Mouse (Mus musculus): ENCODE data around the gene Hba-a1.
"Not testable (repeated sequence)": the region's sequence is repeated elsewhere in the genome, so short reads cannot be mapped to it uniquely, and the experiment has no call there.

Gene Hba-a1

DNA sequence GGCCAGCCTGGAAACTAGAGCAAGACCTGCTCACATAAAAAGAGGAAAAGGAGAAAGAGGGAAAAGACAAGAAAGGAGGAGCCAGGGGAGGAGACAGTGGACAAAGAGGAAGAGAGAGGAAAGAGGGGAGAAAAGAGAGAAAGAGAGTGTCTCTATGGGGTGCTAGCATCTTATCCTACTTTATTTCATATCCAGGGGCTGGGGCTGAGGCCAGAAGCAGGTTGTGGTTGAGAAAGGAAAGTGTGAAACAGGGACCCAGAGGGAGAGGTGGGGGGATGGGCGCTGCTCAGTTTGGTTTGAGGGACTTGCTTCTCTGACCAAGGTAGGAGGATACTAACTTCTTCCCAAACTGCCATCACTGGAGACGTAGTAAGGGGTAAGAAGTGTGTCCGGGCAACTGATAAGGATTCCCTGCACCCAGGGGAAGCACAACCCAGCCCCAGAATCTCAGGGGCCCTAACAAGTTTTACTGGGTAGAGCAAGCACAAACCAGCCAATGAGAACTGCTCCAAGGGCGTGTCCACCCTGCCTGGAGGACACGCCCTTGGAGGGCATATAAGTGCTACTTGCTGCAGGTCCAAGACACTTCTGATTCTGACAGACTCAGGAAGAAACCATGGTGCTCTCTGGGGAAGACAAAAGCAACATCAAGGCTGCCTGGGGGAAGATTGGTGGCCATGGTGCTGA lies at the start of gene Hba-a1:
TSS of gene Hba-a1 (plus strand) at position 421 of the 687 bp plus-strand sequence.
- not testable (repeated sequence) for DNase-seq (ENCODE audit: low read depth in 2 of 2, low spot score in 2 of 2)

DNA sequence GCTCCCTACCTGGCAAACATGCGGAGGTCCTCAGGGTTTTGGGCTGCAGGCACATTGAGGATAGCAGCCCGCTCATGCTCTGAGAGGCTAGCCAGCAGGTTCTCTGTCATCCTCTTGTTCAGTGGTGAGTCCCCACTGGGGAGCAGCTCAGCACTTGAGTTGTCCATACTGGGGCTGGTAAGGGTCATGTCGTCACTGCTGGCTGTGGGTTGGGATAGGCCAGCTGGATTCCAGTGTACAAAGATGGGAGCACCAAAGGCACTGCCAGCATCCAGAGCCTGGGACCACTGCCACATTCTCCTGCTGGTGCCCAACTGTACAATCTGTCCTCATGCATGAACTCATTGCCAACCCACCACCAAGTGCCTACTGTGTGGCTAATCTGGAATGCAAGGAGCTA lies 49.4 kb upstream of the Hba-a1 start:
- DNase-seq (ENCODE audit: low read depth in 2 of 2, low spot score in 2 of 2) = no peak

DNA sequence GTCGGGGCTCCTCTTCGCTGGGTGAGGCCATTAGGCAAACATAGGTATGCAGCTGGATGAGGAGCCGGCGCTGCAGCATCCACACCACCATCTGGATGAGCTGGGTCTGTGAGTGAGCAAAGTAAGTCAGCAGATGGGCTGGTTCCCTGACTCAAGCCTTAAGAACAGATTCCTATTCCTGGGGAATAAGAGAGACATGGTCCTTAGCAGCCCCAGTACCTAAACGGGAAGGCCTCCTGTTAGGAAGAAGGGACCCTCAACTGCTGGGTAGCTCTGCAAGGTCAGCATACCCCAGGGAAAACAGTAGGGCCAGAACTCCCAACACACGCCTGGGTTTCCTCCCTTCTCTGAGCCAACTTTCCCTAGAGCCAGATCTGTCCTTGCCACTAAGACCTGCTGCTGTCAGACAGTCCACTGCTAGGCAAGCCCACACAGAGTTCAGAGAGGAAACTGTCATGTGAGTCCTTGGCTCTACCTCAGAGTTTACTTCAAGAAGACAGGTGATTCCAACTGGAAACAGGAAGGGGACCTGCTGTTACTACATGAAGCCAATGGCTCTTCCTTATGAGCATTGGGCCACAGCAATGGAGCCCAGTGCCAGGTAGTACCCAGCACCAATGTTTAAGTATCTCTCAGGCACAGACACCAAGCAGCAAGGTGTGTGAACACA lies 48.4 kb upstream of the Hba-a1 start:
- no peak for DNase-seq (ENCODE audit: low read depth in 2 of 2, low spot score in 2 of 2)

DNA sequence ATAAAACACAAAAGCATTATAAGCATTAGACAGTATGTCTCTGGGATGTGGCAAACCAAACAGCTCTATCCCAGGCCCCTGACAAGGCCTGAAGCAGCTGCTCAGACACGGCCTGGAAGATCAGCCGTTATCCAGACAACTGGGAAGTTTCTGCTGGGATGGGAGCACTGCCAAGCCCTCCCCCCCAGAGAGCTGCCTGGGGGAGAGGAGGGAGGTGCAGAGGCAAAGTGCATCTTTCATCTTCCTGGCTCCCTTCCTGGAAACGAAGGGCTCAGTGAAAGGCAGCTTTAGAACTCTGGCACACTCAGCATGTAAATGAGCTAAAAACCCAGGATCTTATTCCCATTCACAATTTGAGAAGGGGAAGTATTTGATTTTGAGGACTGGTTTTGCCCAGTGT lies 47.7 kb upstream of the Hba-a1 start:
- no peak for DNase-seq (ENCODE audit: low read depth in 2 of 2, low spot score in 2 of 2)

DNA sequence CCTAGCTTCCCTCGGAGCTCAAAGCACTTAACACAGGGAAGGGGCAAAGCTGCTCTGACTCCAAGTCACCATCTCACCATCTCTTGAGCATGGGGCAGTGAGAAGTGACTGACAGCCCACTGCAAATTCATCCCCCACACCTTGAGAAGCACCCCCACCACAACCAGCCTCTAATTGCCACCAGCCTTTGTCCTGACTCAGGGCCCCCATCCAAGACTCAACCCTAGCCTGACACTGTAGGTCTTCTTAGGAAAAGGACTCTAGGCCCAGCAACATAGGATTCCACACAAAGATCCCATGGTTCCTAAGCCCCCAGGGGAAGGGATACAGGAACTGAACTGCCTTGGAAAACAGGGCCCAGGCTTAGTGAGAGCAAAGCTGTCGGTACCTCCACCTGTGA lies 47.2 kb upstream of the Hba-a1 start:
- no peak for DNase-seq (ENCODE audit: low read depth in 2 of 2, low spot score in 2 of 2)

DNA sequence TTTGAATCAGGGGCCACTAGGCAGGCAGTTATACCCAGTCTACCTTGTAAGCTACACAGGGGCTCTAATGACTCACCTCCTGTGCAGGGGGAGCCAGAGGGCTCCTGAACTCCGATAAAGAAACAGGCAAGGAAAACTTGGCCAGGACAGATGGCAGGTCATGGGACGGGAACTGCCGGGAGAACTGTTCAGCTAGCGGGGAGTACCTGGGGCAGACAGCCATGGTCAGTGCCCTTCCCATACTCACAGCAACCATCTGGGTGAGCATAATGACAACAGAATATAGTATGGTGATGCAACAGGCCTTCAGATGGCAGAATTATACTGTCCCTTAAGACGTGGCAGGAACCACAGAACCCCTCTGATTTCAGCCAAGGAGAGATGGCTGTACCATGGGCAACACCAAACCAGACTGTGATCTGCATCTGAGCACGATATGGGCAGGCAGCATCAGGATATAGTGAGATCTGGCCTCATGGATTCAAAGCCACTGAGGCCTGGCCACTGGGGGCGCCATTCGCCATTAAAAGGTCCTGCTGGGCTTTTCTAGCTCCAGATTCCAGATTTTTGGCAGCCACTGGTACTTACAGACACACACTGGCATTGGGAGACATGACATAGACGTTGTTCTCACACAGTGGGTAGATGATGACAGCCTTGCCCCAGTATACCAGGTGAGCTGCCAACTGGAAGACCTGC lies 46.5 kb upstream of the Hba-a1 start:
- no peak for DNase-seq (ENCODE audit: low read depth in 2 of 2, low spot score in 2 of 2)

DNA sequence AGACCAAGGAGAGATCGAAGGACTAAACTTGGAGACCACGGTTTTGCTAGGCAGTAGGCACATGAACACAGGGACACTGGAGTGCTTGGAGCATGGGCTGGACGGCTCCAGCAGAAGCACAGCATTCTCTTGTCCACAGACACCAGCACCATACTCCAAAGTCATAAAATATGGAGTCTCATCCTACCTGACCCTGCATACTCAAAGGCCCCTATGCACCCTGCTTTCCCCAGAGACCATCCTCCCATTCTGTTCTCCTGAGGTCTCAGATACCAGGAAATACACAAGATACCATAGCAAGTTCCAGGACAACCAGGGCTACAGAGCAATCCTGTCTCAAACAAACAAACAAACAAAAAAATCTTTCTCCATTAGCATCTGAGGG lies 45.9 kb upstream of the Hba-a1 start:
- no peak for DNase-seq (ENCODE audit: low read depth in 2 of 2, low spot score in 2 of 2)

DNA sequence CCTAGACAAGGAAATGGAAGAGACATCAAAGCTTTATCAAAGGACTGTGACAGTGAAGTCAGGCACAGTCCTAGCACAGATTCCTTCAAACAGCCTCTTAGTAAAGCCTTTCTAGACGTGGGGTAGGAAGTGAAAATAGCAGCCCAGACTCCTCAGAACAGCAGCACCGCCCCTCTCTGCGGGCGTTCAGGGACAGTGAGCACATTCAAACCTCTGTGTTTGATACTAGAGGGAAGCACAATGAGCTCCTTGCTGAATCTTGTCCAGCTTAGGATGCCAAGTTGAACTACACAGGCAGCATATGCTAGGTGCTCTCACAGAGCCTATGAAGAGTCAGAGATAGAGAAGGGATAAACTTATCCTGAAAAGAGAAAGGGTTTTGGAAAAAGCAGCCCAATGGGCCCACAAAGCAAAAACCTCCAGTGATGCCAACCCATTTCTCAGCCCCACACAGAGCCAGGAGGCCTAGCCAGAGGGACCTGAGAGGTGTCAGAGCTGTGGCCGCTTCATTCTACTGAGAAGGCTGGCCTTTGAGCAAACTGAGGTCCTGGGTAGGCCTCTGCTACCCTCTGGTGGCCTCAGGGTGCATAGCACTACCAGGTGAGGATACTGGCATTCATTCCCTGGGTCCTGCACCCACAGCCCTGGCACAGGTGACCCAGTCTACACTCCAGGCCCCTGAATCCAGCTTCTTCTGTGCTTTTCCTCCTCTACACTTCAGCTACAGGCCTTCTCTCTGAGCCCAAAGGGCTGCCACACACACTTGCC lies 45.0 kb upstream of the Hba-a1 start:
- peak; percentile 62 to 76 for DNase-seq (ENCODE audit: low read depth in 2 of 2, low spot score in 2 of 2)

DNA sequence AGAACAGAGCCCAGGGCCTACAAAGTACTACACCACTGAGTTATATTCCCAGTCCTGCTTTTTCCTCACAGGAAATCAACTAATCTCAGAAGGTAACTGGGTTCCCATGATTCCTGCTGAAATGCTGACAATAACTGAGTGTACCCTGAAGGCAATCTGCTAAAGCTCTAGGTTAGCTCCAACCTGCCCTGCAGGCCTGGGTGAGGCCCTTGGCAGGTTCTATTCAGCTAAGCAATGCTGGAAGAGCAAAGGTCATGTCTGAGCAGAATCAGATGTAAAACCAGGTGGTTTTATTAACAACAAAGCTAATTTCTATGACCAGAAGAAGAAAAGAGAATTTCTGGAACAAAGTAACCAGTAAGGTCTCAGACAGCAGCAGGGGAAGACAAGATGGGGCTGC lies 41.9 kb upstream of the Hba-a1 start:
- DNase-seq (ENCODE audit: low read depth in 2 of 2, low spot score in 2 of 2) = no peak

DNA sequence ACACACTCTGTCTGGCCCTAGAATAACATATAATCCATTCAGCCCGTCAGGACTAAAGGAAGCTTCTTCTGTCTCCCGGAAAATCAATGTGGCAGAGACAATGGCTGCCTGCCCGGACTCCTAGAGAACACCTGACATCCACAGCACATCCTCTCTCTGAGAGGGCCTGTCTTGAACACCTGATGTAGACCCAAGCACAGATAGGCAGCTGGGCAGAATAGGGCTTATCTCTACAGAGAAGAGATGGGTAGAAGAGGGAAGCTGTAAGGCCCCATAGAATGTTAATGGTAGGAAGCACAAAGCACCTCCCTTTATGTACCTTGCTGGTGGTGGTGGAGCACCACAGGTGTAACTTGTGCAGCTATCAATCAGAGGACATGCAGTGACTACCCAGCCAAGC lies 41.1 kb upstream of the Hba-a1 start:
- DNase-seq (ENCODE audit: low read depth in 2 of 2, low spot score in 2 of 2) = no peak

DNA sequence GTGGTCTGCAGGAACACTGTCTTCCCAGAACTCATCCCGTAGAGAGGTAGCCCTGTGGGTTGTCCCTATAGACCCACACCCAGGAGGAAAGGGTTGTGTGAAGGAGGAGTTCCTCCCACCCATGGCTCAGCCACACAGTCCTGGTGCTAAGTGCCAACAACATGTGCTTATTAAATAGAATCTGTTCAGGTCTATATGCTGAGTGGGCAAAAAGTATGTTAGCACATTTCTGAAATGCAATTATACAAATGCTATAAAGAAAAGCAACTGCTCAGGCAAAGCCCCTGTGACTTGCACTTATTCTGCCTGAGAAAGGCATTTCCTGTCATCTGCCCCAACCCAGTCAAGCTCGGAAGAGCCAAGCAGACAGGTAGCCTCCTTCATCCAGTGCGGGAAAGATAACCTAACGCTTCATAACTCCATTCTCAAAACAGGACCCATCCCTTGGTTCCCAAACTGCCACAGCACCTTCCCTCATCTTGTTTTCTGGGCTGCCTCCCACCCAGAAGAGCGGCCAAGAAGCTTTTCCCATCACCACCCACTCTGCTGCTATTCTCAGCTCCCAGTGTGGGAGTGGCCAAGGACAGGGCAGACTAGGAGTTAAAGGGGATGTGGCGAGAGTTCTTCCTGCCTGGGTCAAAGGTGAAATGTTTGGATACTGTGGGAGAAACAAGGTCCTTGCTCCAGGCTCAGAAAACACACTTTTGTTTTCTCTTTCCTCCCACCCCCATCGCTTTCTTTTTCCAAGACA lies 39.9 kb upstream of the Hba-a1 start:
- no peak for DNase-seq (ENCODE audit: low read depth in 2 of 2, low spot score in 2 of 2)

DNA sequence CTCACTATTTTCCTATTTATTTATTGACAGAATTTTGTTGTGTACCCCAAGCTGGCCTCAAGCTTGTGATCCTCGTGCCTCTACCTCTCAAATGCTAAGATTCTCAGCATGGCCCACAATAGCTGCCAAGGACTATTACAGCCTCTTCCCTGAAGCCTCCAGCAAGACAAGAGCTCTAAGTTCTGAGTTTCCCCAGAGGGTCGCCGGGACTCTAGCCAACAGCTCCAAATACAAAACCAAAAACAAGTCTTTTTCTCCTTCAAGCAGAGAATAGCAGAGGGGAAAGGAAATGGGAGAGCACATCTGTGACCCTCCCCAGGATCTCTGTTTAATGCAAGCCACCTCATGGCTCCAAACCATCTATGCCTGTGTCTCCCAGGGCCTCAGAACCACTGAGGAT lies 39.2 kb upstream of the Hba-a1 start:
- no peak for DNase-seq (ENCODE audit: low read depth in 2 of 2, low spot score in 2 of 2)

DNA sequence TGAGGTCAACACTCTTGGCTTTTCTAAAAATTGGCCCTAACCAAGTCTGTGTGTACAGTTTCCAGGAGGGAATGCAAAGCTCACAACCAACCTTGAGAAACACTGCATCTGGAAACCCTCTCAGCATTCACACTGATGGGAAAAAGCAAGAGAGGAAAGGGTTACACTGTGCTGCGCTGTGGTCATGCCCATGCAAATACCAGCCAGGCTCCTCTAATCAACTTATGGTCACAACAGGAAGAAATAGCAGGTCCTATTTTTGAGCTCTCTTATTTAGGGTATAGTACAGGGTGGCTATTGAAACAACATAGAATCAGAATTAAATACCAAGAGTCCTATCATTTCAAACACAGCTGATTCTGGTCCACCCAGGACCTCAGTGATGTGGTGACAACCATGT lies 38.7 kb upstream of the Hba-a1 start:
- DNase-seq (ENCODE audit: low read depth in 2 of 2, low spot score in 2 of 2) = no peak

DNA sequence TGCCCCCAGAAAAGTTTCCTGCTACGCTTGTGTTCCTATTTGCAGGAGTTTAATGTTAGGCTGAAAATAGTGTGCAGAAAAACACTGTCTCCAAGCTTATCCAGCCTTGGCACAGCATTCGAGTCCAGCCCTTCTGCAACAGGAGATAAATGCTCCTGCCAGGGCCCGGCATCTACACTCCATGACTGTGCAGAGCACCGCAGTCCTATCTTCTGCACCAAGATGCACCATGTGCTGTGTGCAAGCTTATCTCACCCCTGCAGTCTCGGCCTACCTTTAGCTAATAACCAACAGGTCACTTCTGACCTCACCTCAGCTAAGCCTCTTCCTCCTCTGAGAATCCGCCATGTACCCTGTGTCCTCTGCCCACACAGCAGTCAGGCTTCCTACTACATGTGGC lies 37.7 kb upstream of the Hba-a1 start:
- DNase-seq (ENCODE audit: low read depth in 2 of 2, low spot score in 2 of 2) = no peak

DNA sequence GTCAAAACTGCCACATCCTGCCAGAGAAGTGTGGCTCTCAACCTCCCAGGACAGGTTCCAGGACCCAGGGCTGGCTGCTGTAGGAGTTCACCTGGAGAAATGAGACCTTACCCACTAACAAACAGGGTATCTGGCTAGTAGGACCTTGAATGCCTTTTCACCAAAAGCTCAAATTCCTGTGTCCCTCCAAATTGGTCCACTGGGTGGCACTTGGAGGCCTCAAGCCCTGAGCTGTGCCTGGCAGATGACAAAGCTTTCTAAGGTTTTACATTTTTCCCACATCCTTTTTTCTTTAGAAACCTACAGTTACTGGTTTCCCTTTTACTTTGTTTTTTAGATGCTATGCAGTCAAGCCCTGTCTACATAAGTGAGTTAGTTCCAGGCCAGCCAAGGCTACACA lies 36.2 kb upstream of the Hba-a1 start:
- DNase-seq (ENCODE audit: low read depth in 2 of 2, low spot score in 2 of 2) = no peak

DNA sequence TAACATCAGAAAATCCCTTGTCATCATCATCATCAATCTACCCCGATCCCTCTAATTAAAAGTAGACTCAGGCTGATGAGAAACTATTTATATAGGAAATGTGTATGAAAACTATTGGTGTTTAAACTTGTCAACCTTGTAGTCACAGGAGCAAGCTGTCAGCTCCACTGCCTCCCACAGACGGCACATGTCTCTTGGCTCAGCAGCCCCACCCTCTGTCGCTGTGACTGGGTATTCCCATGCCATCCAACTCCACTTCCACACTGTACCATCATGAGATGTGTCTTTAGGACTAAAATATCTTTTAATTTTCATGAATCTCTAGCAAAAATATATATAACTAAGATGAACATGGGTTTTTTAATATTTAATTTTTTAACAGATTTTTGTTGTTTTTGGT lies 35.0 kb upstream of the Hba-a1 start:
- DNase-seq (ENCODE audit: low read depth in 2 of 2, low spot score in 2 of 2) = no peak

DNA sequence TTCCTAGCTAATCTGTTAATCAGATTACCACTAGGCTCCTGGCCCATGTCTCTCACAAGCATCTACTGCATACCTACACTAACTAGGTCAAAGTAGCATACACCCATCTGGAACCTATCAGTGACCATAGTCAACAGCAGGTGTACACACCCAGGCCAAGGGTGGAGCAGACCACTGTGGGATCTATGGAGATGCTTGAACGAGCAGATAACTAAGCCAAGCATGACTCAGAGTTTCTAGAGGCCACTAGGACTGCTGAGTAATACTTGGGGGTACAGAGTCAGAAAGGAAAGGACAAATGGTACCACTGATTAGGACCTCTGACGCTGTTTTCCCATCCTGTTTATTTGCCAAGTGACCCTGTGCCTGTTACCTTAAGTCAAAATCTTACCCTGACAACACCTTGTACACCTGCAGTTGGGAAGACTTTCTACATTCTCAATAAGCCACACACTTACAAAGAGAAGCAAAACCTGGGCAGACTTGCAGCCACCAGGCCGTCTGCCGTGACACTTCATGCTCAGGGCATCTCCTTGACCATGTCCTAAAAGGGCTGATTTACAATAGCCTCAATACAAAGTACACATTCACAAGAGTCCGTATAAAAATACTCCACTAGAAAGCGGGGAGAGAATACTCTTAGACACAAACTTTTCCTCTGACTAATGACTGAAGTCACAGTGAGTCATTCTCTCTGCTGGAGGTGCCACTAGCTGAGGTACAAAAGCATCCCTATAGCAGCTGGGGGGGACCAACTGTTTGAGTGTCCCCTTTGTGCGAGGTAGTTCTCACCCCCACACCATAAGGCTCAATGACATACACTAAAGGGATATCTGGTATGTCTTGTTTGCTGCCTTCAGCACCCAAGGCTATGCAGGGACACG lies 32.2 kb upstream of the Hba-a1 start:
- DNase-seq (ENCODE audit: low read depth in 2 of 2, low spot score in 2 of 2) = no peak

DNA sequence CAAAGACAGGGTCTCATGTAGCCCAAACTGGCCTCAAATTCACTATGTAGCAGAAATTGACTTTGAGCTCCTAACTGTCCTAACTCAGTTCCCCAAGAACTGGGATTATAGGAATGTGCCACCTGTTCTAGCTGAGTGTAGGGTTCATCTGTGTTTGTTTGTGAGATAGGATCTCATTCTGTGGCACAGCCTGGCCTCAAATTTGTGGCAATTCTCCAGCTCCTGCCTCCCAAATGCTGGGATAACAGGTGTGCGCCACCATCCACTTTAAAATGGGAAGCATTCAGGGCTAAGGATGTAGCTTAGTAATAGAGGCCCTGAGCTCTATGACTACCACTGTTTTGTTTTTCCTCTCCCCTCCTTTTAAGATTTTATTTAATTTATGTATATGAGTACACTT lies 30.2 kb upstream of the Hba-a1 start:
- no peak for DNase-seq (ENCODE audit: low read depth in 2 of 2, low spot score in 2 of 2)

DNA sequence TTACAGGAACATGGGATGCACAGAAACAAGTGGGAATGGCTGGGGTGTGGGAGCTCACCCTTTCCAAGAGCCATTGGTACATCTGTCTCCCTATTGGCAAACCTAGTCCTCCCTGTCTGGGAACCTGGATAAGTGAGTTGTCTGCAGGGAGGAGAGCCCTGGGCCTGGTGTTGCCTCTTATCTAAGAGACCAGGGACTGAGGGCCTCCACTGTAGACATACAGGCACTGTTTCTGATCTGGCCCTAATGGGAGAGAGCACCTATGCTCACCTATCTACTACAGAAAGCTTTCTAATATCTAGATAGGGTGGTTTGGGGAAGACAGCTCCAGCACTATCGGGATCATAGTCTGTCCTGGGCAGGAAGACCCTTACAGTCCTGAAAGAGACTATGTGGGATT lies 27.2 kb upstream of the Hba-a1 start:
- no peak for DNase-seq (ENCODE audit: low read depth in 2 of 2, low spot score in 2 of 2)

DNA sequence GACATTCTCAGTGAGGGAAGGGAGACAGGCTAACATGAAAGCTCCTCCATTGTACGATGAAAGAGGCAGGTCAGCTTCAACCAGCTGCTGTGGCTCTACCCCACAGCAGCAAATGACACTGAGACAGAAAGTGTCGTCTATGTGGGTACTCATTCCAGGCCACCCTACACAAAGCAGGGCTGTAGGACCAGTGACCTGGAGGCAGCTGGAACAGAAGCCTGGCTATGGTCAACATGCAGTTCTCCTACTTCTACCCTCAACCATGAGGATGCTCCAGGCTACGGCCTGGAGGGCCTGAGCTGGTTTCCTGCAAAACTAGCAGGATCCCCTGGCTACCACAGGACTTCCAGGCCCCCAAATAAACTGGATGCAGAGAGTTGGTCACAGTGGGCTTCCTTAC lies 26.7 kb upstream of the Hba-a1 start:
- DNase-seq (ENCODE audit: low read depth in 2 of 2, low spot score in 2 of 2) = no peak
